Mouse (Mus musculus): ENCODE data around the gene Acss1.

- TF ChIP-seq CTCF (conservative IDR thresholded peaks at IDR 0.05; ENCODE audit: low read length) (no peak), NANOG (IDR thresholded peaks at IDR 0.05; ENCODE audit: borderline replicate concordance, low read length) (no peak)
Measured at GRCm38 (mm10) chr2:150643726-150644415, 24.4 kb downstream of the Acss1 start.

Data from E14TG2a.4 (cell line).